Mouse (Mus musculus): ENCODE measurements at regions not wholly inside any gene's neighbourhood (a gene's known extent, or its start where the extent isn't known, plus 50 kb on each side); places are given as distances from the start of the nearest gene placed in this dataset.

DNA sequence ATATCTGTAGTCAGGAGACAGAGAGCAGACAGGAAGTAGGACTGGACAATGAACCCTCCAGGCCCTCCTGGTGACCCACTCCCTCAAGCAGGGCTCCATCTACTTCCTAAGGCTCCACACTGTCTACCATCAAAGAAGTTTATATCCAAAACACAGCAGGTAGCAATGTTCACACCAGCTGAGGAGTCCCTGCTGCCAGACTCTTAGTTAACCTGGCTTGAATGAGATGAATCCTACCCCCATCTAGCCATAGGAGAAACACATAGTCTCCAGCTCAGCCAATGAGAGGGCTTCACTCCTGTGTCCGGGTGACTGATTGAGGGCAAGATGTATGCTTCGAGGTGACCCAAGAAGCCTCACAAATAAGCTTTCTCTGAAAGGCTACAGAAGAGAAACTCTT is 629.4 kb downstream of the Insc start:
- no peak for DNase-seq (ENCODE audit: inconsistent age in 2 of 2, low spot score in 1 of 2)

GRCm38 (mm10) chr7:115373781-115374533 is 630.5 kb downstream of the Insc start:
- DNase-seq (ENCODE audit: inconsistent age in 2 of 2, low spot score in 1 of 2), result no peak

DNA sequence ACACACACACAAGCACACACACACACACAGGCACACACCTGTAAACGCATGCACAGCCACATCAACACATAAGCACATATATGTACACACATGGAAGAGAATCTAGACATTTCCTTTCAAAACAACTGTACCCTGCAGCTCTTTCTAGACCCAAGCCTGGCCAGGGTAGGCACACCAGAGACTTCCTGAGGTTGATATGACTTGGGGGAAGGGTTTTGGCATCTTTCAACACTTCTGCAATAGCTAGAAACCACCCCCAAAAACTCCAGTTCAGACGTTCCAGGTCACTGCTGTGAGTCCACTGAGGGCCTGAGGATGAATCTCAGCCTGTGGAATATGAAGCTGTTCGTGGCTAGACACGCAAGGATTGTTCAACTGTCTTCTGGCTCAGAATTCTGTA is 632.6 kb downstream of the Insc start:
- DNase-seq (ENCODE audit: inconsistent age in 2 of 2, low spot score in 1 of 2), result no peak

DNA sequence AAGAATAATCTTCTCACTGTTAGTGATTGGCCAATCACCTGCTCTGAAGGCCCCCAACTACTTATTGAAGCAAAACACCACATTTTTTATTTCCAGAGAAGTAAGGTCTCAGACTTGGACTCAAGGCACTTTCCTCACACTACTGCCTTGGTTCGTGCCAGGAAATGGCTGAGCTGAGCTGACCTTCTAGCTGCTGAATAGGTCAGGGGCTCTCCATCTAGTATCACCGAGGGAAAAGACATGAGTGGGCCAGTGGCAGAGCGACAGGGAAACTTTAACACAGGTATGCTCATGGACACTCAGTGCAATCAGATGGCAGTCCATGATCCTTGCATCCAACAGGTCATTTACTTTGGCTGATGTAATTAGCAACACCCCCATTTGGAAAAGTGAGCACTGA is 635.3 kb downstream of the Insc start:
- peak in 1 of 2 experiments; percentile 48 for DNase-seq (ENCODE audit: inconsistent age in 2 of 2, low spot score in 1 of 2)

DNA sequence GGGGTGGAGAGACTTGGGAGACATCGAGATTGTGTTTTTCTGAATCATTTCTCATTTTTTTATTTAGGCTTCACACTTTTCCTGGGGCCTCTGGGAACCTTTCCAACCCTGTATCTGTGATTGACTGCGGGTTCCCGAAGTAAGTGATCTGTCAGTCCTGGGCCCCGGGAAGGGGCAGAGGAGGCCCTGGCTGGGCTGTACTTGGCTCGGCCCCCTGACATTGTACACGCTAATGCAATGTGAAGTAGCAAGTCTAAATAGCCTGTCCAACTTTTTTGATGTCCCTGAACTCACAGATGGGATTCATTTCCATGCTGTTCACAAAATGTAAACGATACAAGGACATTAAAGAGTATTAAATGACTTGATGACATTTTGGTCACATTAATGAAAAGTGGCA is 636.1 kb downstream of the Insc start:
- DNase-seq (ENCODE audit: inconsistent age in 2 of 2, low spot score in 1 of 2), result no peak

GRCm38 (mm10) chr7:115380989-115381610 is 637.6 kb downstream of the Insc start:
- no peak for DNase-seq (ENCODE audit: inconsistent age in 2 of 2, low spot score in 1 of 2)

- DNase-seq (ENCODE audit: inconsistent age in 2 of 2, low spot score in 1 of 2), result no peak
These were observed 639.4 kb downstream of the Insc start for GRCm38 (mm10) chr7:115382876-115383275.

DNA sequence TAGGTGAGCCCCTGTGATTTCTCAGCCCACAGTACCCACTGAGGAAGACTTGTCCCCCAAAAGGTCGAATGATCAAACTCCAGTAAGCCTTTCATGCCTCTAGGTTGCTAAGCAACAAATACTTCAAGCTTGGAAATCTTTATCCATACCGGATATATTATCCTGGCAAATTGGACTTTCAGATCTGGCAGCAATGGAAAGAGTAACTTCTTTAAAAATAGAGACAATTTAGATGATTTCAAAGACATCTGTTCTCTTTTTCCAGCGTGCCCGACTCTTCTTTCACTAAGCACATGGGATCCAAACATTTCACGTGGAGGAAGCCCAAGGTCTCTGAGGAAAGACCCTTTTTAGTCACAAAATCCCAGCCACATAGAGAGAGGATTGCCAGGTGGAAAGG is 645.4 kb downstream of the Insc start:
- no peak for DNase-seq (ENCODE audit: inconsistent age in 2 of 2, low spot score in 1 of 2)

GRCm38 (mm10) chr7:115392520-115392919 is 646.1 kb downstream of the Sox6 start:
- no peak for DNase-seq (ENCODE audit: inconsistent age in 2 of 2, low spot score in 1 of 2)

- no peak for DNase-seq (ENCODE audit: inconsistent age in 2 of 2, low spot score in 1 of 2)
These were observed 640.4 kb downstream of the Sox6 start for GRCm38 (mm10) chr7:115398202-115398601.

- DNase-seq (ENCODE audit: inconsistent age in 2 of 2, low spot score in 1 of 2), result no peak
These were observed 639.1 kb downstream of the Sox6 start for GRCm38 (mm10) chr7:115399461-115399860.

- no peak for DNase-seq (ENCODE audit: inconsistent age in 2 of 2, low spot score in 1 of 2)
These were observed 630.7 kb downstream of the Sox6 start for GRCm38 (mm10) chr7:115407889-115408288.

- peak; percentile 15 to 65 for DNase-seq (ENCODE audit: inconsistent age in 2 of 2, low spot score in 1 of 2)
These were observed 629.7 kb downstream of the Sox6 start for GRCm38 (mm10) chr7:115408915-115409314.

DNA sequence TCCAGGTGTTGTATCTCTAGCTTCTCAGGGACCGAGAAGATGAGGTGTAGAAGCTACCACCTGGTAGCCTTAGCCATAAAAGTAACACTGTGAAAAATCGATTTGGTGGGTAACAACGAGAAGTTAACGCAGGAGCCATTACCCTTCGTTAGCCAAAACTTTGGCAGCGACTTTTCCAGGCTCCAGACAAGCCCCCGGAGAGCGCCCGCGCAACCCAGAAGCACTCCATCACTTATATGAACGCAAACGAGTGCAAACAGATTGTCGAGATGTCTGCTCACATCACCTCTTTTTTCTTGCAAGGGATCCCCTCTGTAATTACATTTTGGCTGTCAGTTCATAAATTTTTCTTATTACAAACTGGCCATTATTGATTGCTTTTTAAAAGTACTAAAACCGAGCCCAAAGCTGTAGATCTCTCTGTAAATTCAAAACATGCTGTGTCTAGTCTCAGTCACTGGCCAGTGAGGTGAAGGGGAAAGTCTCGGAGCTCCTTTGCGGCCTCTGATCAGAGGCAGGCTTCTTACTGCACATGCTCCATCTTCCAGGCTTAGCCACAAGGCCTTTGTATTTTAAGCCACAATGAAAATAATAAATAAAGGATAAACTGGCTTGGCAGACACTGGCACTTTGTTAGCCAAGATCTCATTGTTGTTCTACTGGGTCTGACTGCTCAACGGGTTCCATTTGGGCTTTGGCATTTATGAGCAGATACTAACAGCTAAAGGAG is 627.9 kb downstream of the Sox6 start:
- no peak for DNase-seq (ENCODE audit: inconsistent age in 2 of 2, low spot score in 1 of 2)

- no peak for DNase-seq (ENCODE audit: inconsistent age in 2 of 2, low spot score in 1 of 2)
These were observed 627.1 kb downstream of the Sox6 start for GRCm38 (mm10) chr7:115411456-115411855.

DNA sequence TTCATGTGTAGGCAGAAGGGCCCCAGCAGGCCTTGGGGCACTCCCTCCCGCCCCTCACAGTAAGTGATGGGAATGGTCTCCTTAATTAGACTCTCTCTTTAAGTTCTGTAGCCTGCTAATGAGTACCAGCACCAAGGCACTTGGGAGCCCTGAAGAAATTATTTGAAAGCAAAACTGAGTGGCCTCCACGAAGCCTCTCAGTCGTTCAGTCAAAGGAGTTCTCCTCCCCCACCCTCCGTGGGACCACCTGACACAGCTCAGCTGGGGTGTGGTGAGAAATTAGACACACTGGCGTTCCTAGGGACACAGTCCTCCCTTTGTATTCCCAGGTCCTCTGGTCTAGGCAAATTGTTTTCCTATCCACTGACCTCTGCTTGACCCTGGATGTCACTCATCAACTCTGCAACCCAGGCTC is 623.4 kb downstream of the Sox6 start:
- no peak for DNase-seq (ENCODE audit: inconsistent age in 2 of 2, low spot score in 1 of 2)
